Mouse (Mus musculus) ES-E14 (cell line): ENCODE measurements at regions not wholly inside any gene's neighbourhood (a gene's known extent, or its start where the extent isn't known, plus 50 kb on each side); places are given as distances from the start of the nearest gene placed in this dataset.

Experiments used
- DNase-seq: peaks from one replicate; pipeline ENCODE4 v3.0.0-alpha.2; 2013; ENCODE audit warnings: low read depth, low spot score
- H3K27ac ChIP-seq: 2 replicates; pipeline ENCODE4 v1.5.1; 2012; ENCODE audit warnings: low read depth, mild to moderate bottlenecking, low read length, moderate library complexity, mixed read lengths; ENCODE audit not compliant: poor library complexity, insufficient read depth, severe bottlenecking
- H3K36me3 ChIP-seq: 2 replicates; pipeline ENCODE4 v1.6.1; 2012; ENCODE audit warnings: mild to moderate bottlenecking, low read length, moderate library complexity, mixed read lengths; ENCODE audit not compliant: control insufficient read depth, poor library complexity, insufficient read depth, severe bottlenecking
- H3K4me1 ChIP-seq, 2 experiments: fragments of 150-350 bp in 1 of 2; sonication (generic) in 1 of 2; 2 replicates each; pipeline ENCODE4 v1.6.1; 2012; ENCODE audit warnings: low read length in 2 of 2, mild to moderate bottlenecking in 1 of 2, mixed read lengths in 1 of 2; ENCODE audit not compliant: control insufficient read depth in 2 of 2, insufficient read depth in 2 of 2, poor library complexity in 1 of 2
- H3K4me3 ChIP-seq, 2 experiments: fragments of 150-350 bp in 1 of 2; sonication (generic) in 1 of 2; 2 replicates each; pipeline ENCODE4 v1.5.1; 2012; ENCODE audit warnings: low read length in 2 of 2, low read depth in 1 of 2, mild to moderate bottlenecking in 1 of 2, mixed read lengths in 1 of 2; ENCODE audit not compliant: insufficient read depth in 1 of 2, poor library complexity in 1 of 2, severe bottlenecking in 1 of 2
- H3K9ac ChIP-seq: 2 replicates; pipeline ENCODE4 v1.6.1; 2012; ENCODE audit warnings: low read depth, mild to moderate bottlenecking, low read length, mixed read lengths; ENCODE audit not compliant: poor library complexity, insufficient read depth, severe bottlenecking
- H3K9me3 ChIP-seq: fragments of 150-350 bp; sonication (generic); 2 replicates; pipeline ENCODE4 v1.6.1; 2012; ENCODE audit warnings: low read depth, mild to moderate bottlenecking, low read length; ENCODE audit not compliant: control insufficient read depth, insufficient read depth
- CHD2 ChIP-seq: IDR thresholded peaks from 2 replicates; pipeline ENCODE4 v1.6.1; 2014; ENCODE audit warnings: mild to moderate bottlenecking, low read depth, low read length, inconsistent platforms
- HCFC1 ChIP-seq: IDR thresholded peaks from 2 replicates; pipeline ENCODE4 v1.6.1; 2012; ENCODE audit warnings: low read length, inconsistent platforms, borderline replicate concordance; ENCODE audit not compliant: insufficient read depth
- MAFK ChIP-seq: IDR thresholded peaks from 2 replicates; pipeline ENCODE4 v1.6.1; 2014; ENCODE audit warnings: mild to moderate bottlenecking, low read depth, low read length, inconsistent platforms; ENCODE audit not compliant: insufficient read depth
- ZC3H11A ChIP-seq: IDR thresholded peaks from 2 replicates; pipeline ENCODE4 v1.6.1; 2012; ENCODE audit warnings: low read depth, mild to moderate bottlenecking, inconsistent platforms, low read length, borderline replicate concordance
- ZNF384 ChIP-seq: IDR thresholded peaks from 2 replicates; pipeline ENCODE4 v1.6.1; 2012; ENCODE audit warnings: low read depth, low read length, inconsistent platforms
- in situ Hi-C, 2 experiments: fragments of 600-800 bp; cut with MboI; formaldehyde crosslinking; loops; one replicate each; pipeline ENCODE4 v1.15.1; 2025; ENCODE audit warnings: low sequenced_read_pairs in 2 of 2, inconsistent platforms in 1 of 2; ENCODE audit not compliant: unreplicated experiment in 2 of 2

GRCm38 (mm10) chr3:6887053-6887700 lies 266.9 kb upstream of the 1700008P02Rik start:
- Histone ChIP-seq H3K4me1 (no peaks in the 10 kb centered on the region), H3K9ac (no peak overlapping the region), H3K27ac (no peak overlapping the region), H3K9me3 (no peaks in the 10 kb centered on the region), H3K4me3 (no peak overlapping the region), H3K36me3 (no peaks in the 10 kb centered on the region)
- DNase-seq, result no peak
- no peak for TF ChIP-seq ZC3H11A
- TF ChIP-seq HCFC1, result no peak
- no peak for TF ChIP-seq ZNF384
- no peak for TF ChIP-seq CHD2
- TF ChIP-seq MAFK, result no peak
- in situ Hi-C loops, result no loop called here

GRCm38 (mm10) chr3:6886200-6887052 lies 266.2 kb upstream of the 1700008P02Rik start:
- no peaks in the 10 kb centered on the region for H3K9me3 ChIP-seq
- no peak overlapping the region for H3K9ac ChIP-seq
- H3K27ac ChIP-seq, result no peak overlapping the region
- H3K4me3 ChIP-seq, result no peak overlapping the region
- H3K36me3 ChIP-seq, result no peaks in the 10 kb centered on the region
- DNase-seq, result no peak
- in situ Hi-C loops, result no loop called here
- no peak for TF ChIP-seq ZC3H11A
- no peak for TF ChIP-seq CHD2
- TF ChIP-seq HCFC1, result no peak
- no peak for TF ChIP-seq ZNF384
- no peak for TF ChIP-seq MAFK
- no peaks in the 10 kb centered on the region for H3K4me1 ChIP-seq

DNA sequence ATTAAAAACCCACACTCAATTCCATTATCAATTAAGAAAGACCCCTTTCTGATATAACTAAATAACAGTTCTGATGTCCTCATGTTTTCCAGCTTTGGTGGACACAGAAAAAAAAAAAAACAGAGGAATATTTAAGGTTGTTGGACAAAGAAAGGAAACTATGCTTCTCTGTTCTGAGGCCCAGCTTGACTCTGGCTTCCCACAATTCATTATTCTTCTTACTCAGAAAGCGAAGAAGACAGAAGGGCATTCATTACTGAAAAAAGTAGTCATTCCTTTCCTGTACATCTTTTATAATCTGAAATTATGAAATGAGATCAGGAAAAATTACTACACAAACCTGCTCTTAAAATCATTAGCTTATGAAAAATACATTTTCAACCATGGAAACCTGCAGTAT lies 263.2 kb upstream of the 1700008P02Rik start:
- no peak for TF ChIP-seq HCFC1
- TF ChIP-seq CHD2, result no peak
- no peak for TF ChIP-seq MAFK
- no peak for TF ChIP-seq ZC3H11A
- TF ChIP-seq ZNF384, result no peak
- in situ Hi-C loops, result no loop called here
- Histone ChIP-seq H3K27ac (no peak overlapping the region), H3K9me3 (no peaks in the 10 kb centered on the region), H3K4me3 (no peak overlapping the region), H3K9ac (no peak overlapping the region), H3K36me3 (no peaks in the 10 kb centered on the region), H3K4me1 (no peaks in the 10 kb centered on the region)
- DNase-seq, result no peak

- Histone ChIP-seq H3K9me3 (no peaks in the 10 kb centered on the region), H3K36me3 (no peaks in the 10 kb centered on the region), H3K27ac (no peak overlapping the region), H3K9ac (no peak overlapping the region), H3K4me3 (no peak overlapping the region), H3K4me1 (no peaks in the 10 kb centered on the region)
- TF ChIP-seq ZC3H11A (no peak), MAFK (peak; percentile 80)
- in situ Hi-C loops, result no loop called here
- no peak for DNase-seq
Observed at GRCm38 (mm10) chr3:6876265-6876664, 256.0 kb upstream of the 1700008P02Rik start.
